Mouse (Mus musculus): ENCODE results near the gene Psma3.

Gene Psma3

DNA sequence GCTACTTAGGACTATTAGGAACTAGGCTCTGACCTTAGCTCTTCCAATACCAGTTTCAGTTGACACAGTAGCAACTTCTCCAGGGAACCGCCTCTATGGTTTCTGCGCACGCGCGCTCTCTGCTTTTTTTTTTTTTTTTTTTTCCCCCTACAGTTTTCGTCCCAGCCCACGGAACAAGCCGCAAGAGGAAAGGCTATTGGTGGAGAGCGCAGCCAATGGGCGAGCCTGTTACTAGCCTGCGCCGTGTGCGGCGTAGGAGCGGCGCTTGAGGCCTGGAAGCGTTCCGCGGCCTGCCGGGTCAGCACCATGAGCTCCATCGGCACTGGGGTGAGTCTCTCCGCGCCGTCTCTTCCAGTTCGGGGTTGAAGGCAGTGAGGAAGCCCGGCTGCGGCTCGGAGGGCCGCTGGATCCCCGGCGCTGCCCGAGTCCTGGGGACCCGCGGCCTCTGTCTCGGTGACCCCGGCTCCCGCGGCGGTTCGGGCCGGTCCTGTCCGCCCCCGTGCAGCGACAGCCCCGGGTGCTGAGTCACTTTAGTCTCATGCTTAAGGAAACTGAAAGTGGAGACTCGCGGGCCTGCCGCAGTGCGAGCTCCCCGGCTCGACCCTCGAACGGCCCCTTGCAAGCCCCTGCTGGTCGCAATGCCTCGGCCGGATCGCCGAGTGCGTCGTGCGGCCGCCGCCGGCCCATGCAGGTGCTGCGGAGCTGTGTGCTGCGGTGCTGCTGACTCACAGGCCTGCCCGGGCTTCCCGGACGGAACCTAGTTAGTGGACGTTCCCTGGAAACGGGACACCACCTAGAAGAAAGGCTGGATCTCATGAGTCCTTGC, at the start of gene Psma3:
Gene Psma3 (plus strand): TSS at position 181 of the 826 bp plus-strand sequence.
- peak; percentile 97 for DNase-seq (ENCODE audit: low read depth)

DNA sequence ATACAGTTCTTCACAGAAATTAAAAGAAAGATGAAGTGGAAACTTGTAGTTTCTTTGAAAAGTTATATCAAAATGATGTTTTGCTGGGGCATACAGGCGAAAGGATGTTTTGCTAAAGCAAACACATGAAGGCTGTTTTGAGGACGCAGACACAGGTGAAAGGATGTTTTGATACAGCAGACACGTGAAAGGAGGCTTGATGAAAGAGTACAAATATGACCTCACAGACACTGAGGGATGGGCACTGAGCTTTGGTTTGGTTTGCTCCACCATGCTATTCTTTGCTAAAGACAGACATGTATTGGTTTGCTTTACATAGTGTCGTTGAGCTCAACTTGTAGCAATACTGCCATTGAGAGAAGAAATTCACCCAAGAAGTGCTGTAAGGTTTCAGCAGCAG, 44.6 kb upstream of the Psma3 start:
- no peak for DNase-seq (ENCODE audit: low read depth)

DNA sequence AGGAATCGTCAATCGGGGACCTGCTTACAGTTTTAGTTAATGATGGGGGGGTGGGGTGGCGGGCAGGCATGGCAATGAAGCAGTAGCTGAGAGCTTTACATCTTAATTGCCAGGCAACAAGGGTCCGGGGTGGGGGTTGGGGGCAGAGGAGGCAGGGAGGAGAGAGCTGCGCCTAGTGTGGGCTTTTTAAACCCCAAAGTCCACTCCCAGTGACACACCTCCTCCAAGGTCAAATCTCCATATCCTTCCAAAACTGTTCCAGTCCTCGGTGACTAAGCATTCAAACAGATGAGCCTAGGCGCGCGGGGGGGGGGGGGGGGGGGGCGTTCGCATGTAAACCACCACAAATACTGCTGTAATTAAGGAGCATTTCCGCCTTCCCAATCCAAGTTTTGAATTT, 37.3 kb upstream of the Psma3 start:
- no peak for DNase-seq (ENCODE audit: low read depth)

DNA sequence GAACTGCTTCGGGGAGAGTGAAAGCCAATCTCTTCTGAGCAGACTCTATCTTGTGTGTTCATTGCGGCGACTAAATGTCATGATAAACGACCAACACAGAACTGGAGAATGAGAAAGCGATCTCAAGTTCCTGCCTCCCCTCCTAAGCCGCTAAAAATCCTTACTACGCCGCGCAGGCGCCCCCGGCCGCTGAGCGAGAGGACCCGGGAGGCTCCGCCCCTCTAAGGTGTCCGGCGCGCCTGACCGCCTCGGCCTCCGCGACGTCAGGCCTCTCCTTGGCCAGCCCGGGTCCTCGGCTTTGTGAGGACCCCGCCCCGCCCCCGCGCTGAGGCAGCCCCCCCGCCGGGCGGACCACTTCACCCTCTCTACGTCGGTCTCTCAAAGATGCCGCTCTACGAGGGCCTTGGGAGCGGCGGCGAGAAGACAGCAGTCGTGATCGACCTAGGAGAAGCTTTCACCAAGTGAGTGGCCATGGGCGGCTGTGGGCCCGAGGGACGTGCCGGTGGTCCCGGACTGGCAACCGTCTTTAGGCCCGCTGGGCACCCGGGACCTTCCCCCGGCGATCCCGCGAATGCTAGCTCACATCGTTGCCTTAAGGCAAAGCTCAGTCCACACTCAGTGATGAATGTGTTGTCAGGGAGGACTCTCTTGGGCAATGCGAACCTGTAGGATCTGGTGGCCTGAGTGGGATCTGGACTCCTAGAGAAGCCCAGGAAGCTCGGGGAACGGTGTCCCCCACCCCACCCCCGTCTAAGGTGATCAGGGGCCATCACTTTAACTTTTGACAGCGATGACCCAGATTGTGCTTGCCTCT, 36.6 kb upstream of the Psma3 start, which contains the start of gene Actr10:
Gene Actr10 (plus strand): TSS at position 287 of the 814 bp plus-strand sequence.
- DNase-seq (ENCODE audit: low read depth): peak; percentile 96

DNA sequence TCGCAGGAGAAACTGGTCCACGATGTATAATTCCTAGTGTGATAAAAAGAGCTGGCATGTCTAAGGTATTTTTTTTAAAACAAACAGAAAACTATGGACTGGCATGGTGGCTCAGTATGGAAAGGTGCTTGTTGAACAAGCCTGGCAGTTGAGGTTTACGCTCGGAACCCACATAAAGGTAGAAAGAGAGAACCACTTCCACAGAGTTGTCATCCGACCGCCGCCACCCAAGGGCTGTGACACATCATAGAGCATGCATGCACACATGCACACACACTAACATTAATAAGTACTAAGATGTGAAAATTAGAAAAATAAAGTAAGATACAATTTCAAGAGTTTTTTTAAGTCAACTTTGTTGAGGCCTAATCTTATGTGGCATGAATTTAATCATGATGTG, 33.6 kb upstream of the Psma3 start:
- DNase-seq (ENCODE audit: low read depth): no peak

DNA sequence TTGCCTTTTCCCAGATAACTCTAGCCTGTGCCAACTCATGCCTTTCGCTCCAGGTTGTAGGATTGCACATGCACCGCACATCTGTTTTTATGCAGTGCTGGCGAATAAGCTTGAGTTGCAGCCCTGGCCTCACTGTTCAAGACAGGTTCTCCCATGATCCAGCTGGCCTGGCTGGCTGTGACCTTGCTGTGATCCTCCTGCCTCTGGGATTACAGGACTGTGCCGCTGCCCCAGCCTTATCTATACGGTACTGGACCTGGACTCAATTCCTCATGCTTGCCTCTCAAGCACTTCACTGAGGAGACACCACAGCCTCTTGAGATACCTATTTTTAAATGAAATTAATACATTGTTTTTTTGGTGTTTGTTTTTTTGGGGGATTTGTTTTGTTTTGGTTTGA, 30.2 kb upstream of the Psma3 start:
- no peak for DNase-seq (ENCODE audit: low read depth)

DNA sequence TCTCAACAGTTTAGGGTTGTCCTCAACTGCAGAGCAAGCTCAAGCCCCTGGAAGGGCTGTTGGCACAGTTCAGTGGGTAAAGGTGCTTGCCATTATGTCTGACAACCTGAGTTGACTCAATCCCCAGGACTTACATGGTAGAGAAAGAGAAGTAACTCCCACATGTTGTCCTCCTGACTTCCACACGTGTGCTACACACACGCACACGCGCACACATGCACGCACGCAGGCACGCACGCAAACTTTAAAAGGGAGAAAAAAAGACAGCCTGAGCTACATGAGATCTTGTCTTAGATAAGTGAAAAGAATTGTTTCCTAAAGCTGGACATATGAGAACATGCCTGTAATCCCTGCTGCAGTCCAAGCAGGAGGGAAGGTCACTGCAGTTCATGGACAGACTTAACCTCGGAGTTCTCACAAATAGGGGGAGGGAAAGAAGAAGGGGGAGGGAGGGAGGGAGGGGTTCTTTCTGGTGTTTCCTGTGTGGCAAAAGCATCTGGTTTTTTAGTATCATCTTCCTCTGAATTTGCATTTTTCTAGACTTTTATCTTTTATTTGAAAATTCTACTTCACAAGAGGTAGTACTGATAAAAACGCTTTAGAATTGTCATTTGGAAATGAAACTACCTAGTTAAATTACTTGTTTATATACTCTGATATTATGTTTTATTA, 27.7 kb upstream of the Psma3 start:
- DNase-seq (ENCODE audit: low read depth): no peak

DNA sequence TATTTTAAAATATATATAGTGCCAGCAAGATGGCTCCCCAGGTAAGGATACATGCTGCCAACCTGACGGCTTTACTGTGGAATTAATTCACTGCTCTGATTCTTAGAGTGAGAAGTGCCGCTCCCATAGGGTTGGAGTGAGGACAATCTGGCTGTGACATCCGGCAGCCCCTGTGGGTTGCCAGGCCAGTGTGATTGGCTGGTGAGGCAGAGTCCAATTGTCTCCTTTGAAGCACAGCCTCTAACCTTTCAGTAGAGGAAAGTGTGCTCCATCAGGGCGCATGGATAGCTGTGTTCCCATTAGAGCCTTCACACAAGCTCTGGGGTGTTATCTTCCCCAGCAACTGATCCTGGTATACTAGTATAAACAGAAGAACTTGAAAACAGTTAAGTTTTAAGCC, 15.8 kb upstream of the Psma3 start:
- no peak for DNase-seq (ENCODE audit: low read depth)

DNA sequence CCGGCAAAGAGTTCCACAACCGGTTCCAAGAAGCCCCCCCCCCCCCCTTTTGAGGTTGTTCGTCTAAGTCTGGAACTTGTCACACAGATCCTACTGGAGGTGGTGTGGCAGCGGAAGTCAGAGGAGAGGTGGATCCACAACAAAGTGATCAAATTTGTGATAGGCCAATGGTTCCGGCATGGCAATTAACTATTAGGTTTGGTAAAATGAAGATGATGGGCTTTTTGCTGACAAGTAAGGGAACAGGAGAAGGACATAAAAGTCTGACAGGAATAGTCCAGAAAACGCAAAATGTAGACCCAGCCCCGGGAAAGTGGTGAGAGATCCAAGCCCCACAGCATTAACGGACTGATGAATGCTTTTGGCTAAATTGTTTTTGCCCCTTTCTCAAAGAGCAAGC, 6.8 kb upstream of the Psma3 start:
- no peak for DNase-seq (ENCODE audit: low read depth)

DNA sequence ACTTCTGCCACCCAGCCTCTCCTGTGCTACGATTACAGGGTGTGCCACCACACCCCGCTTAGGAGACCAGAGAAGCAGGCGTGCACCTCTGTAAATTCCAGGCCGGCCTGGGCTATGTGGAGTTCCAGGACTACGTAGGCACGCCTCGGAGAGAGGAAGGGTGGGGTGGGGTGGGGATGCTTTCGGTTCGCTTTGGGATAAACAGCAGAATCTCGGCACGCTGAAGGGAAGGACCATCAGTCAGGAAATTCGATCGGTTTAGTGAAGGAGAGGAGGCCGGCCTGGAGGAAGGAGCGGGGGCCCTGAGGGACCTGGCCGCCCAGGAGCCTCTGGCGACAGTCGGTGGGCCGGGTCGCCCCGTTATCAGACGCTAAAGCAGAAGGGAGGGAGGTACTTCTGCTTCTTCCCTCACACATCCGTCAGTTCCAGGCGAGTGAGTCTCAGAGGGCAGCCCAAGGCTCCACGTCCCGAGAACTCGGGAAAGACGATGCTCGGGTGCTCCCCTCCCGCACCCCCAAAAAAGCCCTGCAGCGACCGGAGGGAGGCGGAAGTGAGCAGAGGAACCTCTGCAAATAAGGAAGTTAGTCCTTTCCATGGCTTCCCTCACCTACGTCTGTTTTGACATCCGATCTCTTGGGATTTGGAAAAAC, 6.2 kb upstream of the Psma3 start:
- peak; percentile 94 for DNase-seq (ENCODE audit: low read depth)

DNA sequence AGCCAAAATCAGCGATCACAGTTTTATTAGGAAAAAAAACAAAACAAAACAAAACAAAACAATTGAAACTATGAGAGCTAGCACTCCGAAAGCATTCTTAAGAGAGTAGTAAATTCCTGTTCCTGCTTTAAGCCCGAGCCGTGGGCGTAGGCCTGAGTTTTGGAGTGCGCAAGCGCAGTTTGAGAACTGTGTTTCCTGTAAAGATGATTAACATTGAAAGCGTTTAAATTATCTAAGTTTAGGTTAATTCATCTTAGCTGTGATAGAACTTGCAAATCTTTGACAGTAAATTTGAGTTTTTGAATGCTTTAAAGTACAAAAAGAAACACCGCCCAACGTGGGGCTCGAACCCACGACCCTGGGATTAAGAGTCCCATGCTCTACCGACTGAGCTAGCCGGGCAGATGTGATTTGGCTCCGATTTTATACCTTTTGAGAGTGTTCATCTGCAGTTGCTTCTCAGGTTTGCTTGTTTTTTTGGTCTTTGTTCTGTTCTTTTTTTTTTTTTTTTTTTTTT, 5.6 kb upstream of the Psma3 start:
- DNase-seq (ENCODE audit: low read depth): peak; percentile 96

DNA sequence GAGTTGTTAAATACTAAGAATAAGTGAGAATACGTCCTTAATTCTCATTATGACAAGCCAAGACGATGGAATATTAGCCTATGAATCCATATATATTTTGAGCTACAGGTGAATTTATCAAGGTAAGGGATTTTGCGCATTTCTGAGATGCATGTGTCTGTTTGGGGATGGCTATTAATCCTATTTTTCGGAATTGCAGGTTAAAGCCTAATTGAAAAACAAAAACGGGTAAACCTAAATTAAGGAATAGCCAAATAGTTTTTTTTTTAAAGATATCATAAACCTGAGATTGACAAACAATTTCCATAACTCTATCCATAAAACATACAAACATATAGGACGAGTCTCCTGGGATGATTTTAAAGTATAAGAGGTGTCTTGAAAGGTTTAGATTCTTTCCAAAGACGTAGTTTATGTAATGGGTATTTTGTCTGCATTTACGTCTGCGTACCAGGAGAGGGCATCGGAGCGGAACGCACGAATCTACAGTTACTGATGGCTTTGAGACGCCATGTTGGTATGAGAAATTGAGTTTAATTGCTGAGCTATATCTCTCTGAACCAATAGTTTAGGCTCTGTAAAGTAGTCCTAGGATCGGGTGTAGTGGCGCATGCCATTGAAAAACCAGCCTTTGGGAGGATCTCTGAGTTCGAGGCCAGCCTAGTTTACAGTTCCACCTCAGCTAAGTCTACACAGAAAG, 4.8 kb upstream of the Psma3 start:
- DNase-seq (ENCODE audit: low read depth): peak; percentile 90

DNA sequence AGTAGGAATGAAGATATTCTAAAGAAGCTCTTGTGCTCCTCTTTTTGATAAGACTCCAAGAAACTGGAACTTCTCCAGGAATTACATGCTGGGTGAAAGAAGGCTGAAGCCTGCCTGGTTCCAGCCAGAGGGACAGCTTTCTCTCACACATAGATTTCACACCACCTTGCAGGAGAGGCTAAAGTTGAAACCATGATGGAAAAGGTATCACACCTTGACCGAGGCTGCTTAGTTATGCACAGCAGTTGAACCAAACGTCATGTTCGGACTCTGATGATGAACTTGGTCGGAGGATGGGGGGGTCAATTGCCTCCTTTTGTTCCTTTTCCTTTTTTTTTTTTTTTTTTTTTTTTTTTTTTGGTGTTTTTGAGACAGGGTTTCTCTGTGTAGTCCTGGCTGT, 590 bp upstream of the Psma3 start:
- DNase-seq (ENCODE audit: low read depth): no peak

DNA sequence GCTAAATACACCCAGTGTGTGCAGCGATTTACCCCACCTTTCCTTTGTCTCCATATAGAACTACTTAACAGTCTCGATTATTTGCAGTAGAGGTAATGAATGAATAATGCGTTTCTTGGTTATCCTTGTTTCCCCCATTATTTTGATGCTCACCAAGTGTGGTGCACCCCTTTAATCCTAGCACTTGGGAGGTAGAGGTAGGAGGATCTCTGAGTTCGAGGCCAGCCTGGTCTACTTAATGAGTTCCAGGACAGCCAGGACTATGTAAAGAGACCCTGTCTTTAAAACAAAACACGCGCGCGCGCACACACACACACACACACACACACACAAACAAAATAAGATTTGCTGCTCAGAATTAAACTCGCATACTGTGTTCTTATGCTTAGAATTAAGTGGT, 985 bp downstream of the Psma3 start:
- peak; percentile 49 for DNase-seq (ENCODE audit: low read depth)

DNA sequence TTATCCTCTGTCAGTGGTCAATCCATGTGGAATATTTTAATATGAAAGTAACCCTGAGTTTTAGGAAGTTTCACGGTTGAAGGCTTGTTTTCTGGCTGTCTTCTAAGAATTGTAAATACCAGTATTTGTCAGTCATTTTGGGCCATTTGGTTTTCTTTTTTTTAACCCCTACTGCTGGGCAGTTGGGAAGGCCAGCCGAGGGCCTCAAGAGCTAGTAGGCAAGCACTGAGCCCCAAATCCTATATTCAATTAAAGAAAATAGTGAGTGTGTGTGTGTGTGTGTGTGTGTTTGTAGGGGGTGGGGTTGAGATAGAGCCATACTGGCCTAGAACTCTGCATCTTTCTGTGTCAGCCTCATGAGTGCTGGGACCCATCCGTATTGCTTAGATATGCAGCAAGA, 1.5 kb downstream of the Psma3 start:
- peak; percentile 48 for DNase-seq (ENCODE audit: low read depth)

DNA sequence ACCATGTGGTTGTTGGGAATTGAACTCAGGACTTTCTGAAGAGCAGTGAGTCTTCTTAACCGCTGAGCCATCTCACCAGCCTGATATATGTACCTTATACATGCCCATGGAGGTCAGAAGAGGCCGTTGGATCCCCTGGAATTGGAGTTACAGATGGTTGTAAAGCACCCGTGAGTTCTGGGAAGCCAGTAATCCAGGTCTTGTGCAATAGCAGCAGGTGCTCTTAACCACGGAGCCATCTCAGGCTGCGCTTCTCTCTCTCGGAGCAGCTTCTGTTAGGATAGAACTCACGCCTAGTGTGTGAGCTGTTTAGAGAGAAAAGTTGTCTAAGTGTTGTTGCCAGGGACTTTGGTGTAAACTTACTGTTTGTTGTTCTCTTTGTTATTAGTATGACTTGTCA, 3.9 kb downstream of the Psma3 start:
- no peak for DNase-seq (ENCODE audit: low read depth)

DNA sequence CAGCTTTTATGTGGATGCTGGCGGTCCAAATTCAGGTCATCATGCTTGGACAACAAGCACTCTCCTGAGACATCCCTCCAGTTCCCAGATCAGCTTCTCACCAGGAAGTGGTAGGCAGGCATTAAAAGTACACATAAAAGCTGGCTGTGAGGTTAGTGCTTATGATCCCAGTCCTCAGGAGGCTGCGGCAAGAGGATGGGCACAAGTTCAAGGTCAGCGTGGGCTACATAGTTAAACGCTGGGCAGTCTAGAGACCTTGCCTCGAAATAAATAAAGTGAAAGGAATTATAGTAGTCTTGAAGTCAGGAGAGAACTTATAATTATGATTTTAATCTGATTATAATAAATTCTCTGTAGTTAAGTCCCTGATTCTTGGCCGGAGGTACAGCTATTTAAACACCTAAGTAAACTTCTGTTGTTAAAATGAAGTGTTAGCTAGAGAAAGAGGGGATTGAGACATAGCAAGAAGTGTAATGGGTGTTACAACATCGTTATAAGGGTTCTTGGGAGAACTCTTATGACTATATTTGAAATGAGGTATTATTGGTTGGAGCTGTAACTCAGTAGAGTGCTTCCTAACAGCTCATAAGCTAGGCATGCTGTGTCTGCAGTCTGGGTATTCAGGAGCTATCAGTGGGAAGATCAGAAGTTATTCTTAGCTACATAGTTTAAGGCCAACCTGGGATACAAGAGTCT, 10.6 kb downstream of the Psma3 start:
- no peak for DNase-seq (ENCODE audit: low read depth)

DNA sequence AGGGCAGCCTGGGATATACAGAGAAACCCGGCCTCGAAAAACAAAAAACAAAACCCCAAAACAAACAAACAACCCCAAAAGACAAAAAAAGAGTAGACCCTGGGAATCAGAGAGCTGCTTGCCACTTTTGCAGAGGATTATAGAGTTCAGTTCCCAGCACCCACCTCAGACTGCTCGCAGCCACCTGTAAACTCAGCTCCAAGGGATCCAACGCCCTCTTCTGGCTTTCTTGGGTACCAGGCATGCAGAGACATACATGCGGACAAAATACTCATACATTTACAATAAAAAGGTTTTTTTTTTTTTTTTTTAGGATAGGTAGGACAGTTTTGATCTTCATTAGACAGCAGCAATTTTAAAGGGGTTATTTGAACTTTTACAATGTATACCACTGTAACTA, 22.8 kb downstream of the Psma3 start:
- DNase-seq (ENCODE audit: low read depth): no peak

DNA sequence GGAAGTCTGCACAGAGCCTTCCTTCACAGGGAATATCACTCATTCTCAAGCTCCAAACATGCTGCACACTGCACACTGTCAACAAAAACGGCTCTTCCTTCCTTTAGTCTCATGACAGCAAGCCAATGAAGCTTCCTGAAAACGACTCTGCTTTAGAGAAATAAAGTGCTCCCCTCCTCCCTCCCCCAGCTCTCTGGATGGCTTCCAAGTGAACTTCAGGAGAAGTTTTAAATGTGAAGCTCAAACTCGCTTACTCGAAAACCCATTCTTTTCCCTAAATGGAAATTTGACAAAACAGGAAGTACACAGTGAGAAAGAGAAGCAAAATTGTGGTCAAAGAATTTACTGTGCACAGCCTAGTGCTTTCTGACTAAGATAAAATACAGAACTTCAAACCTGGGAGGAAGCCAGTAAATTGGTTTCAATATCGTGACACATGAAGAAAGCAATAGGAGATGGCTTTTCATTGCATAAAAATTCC, 25.0 kb downstream of the Psma3 start:
- DNase-seq (ENCODE audit: low read depth): peak; percentile 54

DNA sequence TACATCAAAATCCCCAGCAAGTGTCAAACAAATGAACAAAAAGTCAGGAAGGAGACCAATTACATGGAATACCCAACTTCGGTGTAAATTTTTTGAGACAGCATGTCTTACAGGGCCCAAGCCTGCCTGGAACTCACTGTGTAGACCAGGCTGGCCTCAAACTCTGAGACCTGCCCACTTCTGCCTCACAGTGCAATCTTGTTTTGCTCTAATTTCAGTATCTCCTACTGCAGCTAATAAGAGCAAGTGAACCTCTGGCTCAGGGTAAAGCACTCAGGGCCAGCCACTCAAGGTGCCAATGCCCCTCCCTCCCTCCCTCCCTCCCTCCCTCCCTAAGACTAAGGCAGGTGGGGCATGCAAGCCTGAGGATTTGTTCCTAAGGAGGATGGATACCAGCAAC, 25.9 kb downstream of the Psma3 start:
- DNase-seq (ENCODE audit: low read depth): no peak

DNA sequence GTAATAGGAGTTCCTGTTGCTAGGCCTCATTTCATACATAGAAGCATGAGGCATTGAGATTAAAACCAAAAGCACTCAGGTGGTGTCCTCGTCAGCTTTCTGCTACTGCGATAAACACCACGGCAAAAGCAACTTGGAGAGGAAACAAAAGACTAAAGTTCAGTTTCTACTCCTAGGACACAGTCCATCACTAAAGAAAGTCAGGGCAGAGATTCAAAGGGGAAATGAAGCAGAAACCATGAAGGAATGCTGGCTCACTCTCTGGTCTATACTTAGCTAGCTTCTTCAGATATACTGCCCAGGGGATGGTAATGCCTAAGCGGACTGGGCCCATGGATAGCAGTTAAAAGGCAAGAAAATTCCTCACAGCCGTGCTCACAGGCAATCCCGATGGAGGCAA, 27.0 kb downstream of the Psma3 start:
- no peak for DNase-seq (ENCODE audit: low read depth)
